Mouse (Mus musculus) neural tube, embryonic 14.5 days (tissue): ENCODE measurements around the gene Acap1. TPM values are rescaled to one million over a fixed set of nuclear protein-coding genes. Genes with fewer than 3 reads are reported as not detected.
A peak's percentile ranks its signal among the peaks of the same experiment; 100 is the strongest.

Source experiments
- ATAC-seq: fragments of 200-750 bp; cut with Nextera tagmentation; 2 replicates; pipeline ENCODE4 v1.8.0; 2017; ENCODE audit warnings: low read depth, mild to moderate bottlenecking, moderate TSS enrichment, moderate library complexity
- H3K27ac ChIP-seq: fragments of 300-500 bp; sonication (generic); 2 replicates; pipeline ENCODE4 v1.5.1; 2014; ENCODE audit warnings: low read depth, mild to moderate bottlenecking, control low read depth, low read length, moderate library complexity, mixed read lengths
- H3K27me3 ChIP-seq: fragments of 300-500 bp; sonication (generic); 2 replicates; pipeline ENCODE4 v1.6.1; 2014; ENCODE audit warnings: low read length; ENCODE audit not compliant: control insufficient read depth, insufficient read depth
- H3K36me3 ChIP-seq: fragments of 300-500 bp; sonication (generic); 2 replicates; pipeline ENCODE4 v1.6.1; 2014; ENCODE audit warnings: low read length, mixed read lengths; ENCODE audit not compliant: control insufficient read depth, insufficient read depth
- H3K4me1 ChIP-seq: fragments of 300-500 bp; sonication (generic); 2 replicates; pipeline ENCODE4 v1.6.1; 2014; ENCODE audit warnings: low read length; ENCODE audit not compliant: control insufficient read depth, insufficient read depth
- H3K4me2 ChIP-seq: fragments of 300-500 bp; sonication (generic); 2 replicates; pipeline ENCODE4 v1.6.1; 2014; ENCODE audit warnings: mild to moderate bottlenecking, low read depth, low read length, control low read depth
- H3K4me3 ChIP-seq: fragments of 300-500 bp; sonication (generic); 2 replicates; pipeline ENCODE4 v1.5.1; 2014; ENCODE audit warnings: low read depth, low read length, control low read depth, mixed read lengths
- H3K9ac ChIP-seq: fragments of 300-500 bp; sonication (generic); replicated peaks from 2 replicates; pipeline ENCODE4 v1.6.1; 2014; ENCODE audit warnings: low read depth, mild to moderate bottlenecking, control low read depth, low read length, mixed read lengths
- H3K9me3 ChIP-seq: fragments of 300-500 bp; sonication (generic); 2 replicates; pipeline ENCODE4 v1.6.1; 2016; ENCODE audit warnings: low read length; ENCODE audit not compliant: control insufficient read depth
- WGBS: fragments of 180-500 bp; shearing (Covaris S2); extraction: QIAGEN DNeasy Blood & Tissue Kit; methylation state at CpG from one replicate; pipeline ENCODE4 v1.1.7; 2014; 5-methylcytosine and 5-hydroxymethylcytosine counted together
- polyA plus RNA-seq: library from polyadenylated mRNA; unstranded; fragments of >200 nt; fragmentation: Nextera tagmentation; extraction: Ambion mirVana; gene quantifications from 2 replicates; pipeline ENCODE4 v1.2.1, GENCODE M21; 2014

The Acap1 gene
- polyA plus RNA-seq, 1 experiment from 2014 or later, result 0.17 TPM

DNA sequence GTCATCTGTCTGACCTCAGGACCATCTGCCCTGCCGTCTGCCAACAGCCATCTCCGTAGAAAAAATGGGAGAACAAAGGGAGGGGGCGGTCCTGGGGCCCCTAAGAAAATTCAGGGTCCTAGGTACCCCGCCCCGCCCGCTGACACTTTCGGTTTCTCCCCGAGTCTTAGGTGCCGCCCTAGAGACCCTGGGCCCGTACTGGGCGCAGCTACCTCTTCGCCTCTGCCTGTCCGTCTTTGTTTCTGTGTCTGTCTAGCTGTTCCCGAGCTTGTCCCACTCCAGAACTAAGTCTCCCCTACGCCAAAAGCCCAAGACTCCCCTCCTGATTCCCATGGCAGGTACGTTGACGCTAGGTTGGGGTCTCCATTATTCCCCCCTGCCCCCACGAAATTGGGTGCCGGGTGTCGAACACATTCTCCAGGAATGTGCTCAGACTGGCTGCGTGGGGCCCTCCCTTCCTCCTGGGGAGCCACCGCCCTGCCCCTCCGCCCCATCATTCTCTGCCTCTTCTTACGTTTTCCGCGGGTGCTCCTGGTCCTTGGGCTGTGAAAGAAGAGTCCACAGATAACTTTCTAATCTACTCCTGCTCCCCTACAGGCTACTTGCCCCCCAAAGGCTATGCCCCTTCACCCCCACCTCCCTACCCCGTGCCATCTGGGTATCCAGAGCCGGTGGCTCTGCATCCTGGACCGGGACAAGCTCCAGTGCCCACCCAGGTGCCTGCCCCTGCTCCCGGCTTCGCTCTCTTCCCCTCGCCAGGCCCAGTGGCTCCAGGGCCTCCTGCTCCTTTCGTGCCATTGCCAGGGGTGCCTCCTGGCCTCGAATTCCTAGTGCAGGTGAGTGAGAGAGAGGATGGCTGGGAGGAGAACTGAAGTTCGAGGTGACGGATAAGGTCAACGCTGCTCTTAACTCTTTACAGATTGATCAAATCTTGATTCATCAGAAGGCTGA, 48.3 kb downstream of the Acap1 start:
- H3K27ac ChIP-seq, result peak overlapping the region; percentile 96
- peak overlapping the region; percentile 95 for H3K4me2 ChIP-seq
- no peaks in the 10 kb centered on the region for H3K9me3 ChIP-seq
- no peaks in the 10 kb centered on the region for H3K27me3 ChIP-seq
- peak overlapping the region; percentile 93 for H3K9ac ChIP-seq
- 10% methylated on average over 37 of the region's 37 CpGs for WGBS
- ATAC-seq, result peak; percentile 30
- peaks cover 9% of the 10 kb centered on the region; the same call in 1 of the 2 replicates for H3K36me3 ChIP-seq
- H3K4me1 ChIP-seq, result peaks cover 21% of the 10 kb centered on the region
- H3K4me3 ChIP-seq, result peak overlapping the region; percentile 78

- peaks cover 21% of the 10 kb centered on the region for H3K4me1 ChIP-seq
- no peaks in the 10 kb centered on the region for H3K27me3 ChIP-seq
- H3K4me3 ChIP-seq, result peak within 1 kb of the TSS; percentile 78
- H3K9me3 ChIP-seq, result no peaks in the 10 kb centered on the region
- H3K4me2 ChIP-seq, result peak within 1 kb of the TSS; percentile 95
- WGBS, result under 1% methylated on average over 38 of the region's 38 CpGs
- peak; percentile 92 for ATAC-seq
- peak within 1 kb of the TSS; percentile 93 for H3K9ac ChIP-seq
- peaks cover 5% of the 10 kb centered on the region; the same call in 1 of the 2 replicates for H3K36me3 ChIP-seq
- H3K27ac ChIP-seq, result peak within 1 kb of the TSS; percentile 96
Observed at GRCm38 (mm10) chr11:69846198-69846680, 49.1 kb downstream of the Acap1 start, which contains the start of gene Plscr3. Plscr3 (plus strand) TSS chr11:69846376.

GRCm38 (mm10) chr11:69838714-69839104, 56.6 kb downstream of the Acap1 start:
- Histone ChIP-seq H3K4me3 (peak overlapping the region; percentile 92), H3K36me3 (peaks cover 2% of the 10 kb centered on the region), H3K27me3 (no peaks in the 10 kb centered on the region), H3K9ac (peak overlapping the region; percentile 56), H3K4me1 (peaks cover 24% of the 10 kb centered on the region), H3K4me2 (peak overlapping the region; percentile 98), H3K9me3 (no peaks in the 10 kb centered on the region), H3K27ac (peak overlapping the region; percentile 85)
- ATAC-seq, result no peak
- WGBS, result 3% methylated on average over 7 of the region's 7 CpGs

- 0% methylated on average over 34 of the region's 34 CpGs for WGBS
- H3K27me3 ChIP-seq, result no peaks in the 10 kb centered on the region
- peak within 1 kb of the TSS; percentile 98 for H3K4me2 ChIP-seq
- H3K9me3 ChIP-seq, result no peaks in the 10 kb centered on the region
- peak within 1 kb of the TSS; percentile 97 for H3K27ac ChIP-seq
- peaks cover 8% of the 10 kb centered on the region for H3K36me3 ChIP-seq
- ATAC-seq, result peak; percentile 89
- H3K9ac ChIP-seq, result peak within 1 kb of the TSS; percentile 93
- peak within 1 kb of the TSS; percentile 92 for H3K4me3 ChIP-seq
- H3K4me1 ChIP-seq, result peaks cover 29% of the 10 kb centered on the region
Observed at GRCm38 (mm10) chr11:69837952-69838713, 57.2 kb downstream of the Acap1 start, which contains the start of gene Tmem256. Tmem256 (plus strand) TSS chr11:69838514.

DNA sequence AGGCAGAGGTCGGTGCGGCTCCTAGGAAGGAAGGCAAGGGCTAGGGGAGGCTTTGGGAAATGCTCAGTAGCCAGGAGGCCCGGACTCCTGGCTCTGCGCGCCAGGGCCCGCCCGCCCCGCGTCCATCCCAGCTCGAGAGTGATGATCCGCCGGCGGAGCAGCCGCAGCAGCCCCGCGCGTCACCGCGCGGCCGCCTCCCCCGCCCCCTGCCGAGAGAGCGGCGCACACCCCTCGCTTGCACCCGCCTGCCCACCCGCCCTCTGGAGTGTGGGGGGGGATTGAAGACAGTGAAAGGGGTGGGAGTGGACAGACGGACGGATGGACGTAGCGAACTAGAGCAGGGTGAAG, 57.8 kb downstream of the Acap1 start, which contains the start of gene Nlgn2:
TSS of gene Nlgn2 (minus strand) at position 181 of the 348 bp plus-strand sequence.
- Histone ChIP-seq H3K36me3 (peaks cover 14% of the 10 kb centered on the region), H3K4me1 (peaks cover 29% of the 10 kb centered on the region), H3K27ac (peak within 1 kb of the TSS; percentile 97), H3K9ac (peak within 1 kb of the TSS; percentile 93), H3K27me3 (no peaks in the 10 kb centered on the region), H3K4me3 (peak within 1 kb of the TSS; percentile 92), H3K4me2 (peak within 1 kb of the TSS; percentile 98), H3K9me3 (no peaks in the 10 kb centered on the region)
- ATAC-seq, result peak; percentile 68
- WGBS, result 0% methylated on average over 28 of the region's 32 CpGs

DNA sequence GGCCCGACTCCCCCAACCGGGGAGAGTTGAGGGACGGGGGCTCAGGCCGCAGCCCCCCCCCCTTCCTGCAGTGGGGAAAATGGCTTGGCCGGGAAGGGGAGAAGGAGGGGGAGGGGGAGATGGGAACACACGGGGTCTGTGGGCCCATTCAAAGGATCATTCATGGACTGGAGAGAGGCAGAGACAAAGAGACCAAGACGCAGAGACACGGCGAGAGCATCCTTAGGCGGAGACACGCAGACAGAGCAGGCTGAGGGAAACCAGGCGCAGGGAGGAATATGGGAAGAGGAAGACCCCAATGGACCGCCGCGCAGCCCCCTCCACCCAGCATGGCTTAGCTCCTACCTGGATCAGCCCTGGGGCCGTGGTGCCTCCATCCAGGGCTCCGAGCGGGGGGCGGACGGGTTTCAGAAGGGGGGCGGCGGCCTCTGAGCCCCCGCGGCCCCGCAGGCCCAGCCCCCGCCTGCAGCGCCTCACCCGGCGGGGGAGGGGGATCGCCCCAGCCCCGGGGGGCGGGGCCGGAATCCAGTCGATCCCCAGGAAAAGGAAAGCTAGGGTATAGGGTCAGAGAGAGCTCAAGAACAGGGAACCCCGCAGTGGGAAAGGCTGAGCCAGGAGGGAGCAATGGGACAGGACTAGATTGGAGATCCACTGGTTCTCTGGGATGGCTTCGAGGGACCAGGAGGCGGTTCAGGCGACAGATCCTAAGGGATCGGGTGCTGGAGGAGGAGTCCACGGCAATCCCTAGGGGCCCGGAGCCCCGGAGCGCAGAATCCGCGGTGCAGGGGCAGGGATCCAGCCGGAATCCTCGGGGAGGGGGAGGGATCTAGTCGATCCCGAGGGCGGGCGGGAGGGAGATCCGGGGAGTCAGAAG, 58.4 kb downstream of the Acap1 start:
- Histone ChIP-seq H3K4me3 (peak overlapping the region; percentile 92), H3K27me3 (no peaks in the 10 kb centered on the region), H3K9ac (peak overlapping the region; percentile 93), H3K27ac (peak overlapping the region; percentile 97), H3K36me3 (peaks cover 15% of the 10 kb centered on the region), H3K9me3 (no peaks in the 10 kb centered on the region), H3K4me1 (peaks cover 29% of the 10 kb centered on the region), H3K4me2 (peak overlapping the region; percentile 98)
- peak; percentile 3 for ATAC-seq
- WGBS, result 2% methylated on average over 44 of the region's 52 CpGs

GRCm38 (mm10) chr11:69835966-69836335, 59.4 kb downstream of the Acap1 start:
- peak overlapping the region; percentile 93 for H3K9ac ChIP-seq
- no peaks in the 10 kb centered on the region for H3K9me3 ChIP-seq
- no peaks in the 10 kb centered on the region for H3K27me3 ChIP-seq
- peaks cover 29% of the 10 kb centered on the region for H3K4me1 ChIP-seq
- H3K27ac ChIP-seq, result peak overlapping the region; percentile 97
- peaks cover 16% of the 10 kb centered on the region for H3K36me3 ChIP-seq
- peak overlapping the region; percentile 98 for H3K4me2 ChIP-seq
- H3K4me3 ChIP-seq, result peak overlapping the region; percentile 92
- no peak for ATAC-seq
- WGBS, result 4% methylated on average over 4 of the region's 4 CpGs

DNA sequence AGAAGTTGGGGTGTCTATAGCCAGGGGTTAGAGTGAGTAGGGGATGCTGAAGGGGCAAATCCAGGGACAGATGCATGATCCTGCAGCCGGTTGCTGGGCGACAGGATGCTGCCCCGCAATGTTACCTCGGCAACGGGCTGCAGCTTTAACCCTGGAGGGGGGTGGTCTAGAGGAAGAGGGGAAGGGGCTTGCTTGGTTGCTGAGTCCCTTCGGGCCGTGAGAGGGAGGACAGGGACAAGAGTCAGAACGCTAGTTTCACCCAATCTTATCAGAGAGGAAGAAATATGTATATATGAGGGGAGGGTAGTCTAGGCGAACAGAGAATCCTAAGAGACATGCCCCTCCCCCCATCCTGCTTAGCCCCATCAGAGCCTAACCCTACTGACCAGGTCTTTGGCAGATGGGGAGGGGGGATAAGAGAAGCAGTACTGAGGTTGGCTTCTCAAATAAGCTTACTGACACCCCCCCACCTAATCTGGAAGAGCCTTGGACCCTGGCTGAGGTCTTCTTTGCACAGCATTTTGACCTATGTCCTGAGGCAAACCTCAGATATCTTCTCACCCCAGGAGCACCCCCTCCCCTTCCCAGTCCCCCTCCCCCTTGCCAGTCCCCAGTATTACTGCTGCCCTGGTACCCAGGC, 59.9 kb downstream of the Acap1 start:
- no peaks in the 10 kb centered on the region for H3K9me3 ChIP-seq
- peaks cover 29% of the 10 kb centered on the region for H3K4me1 ChIP-seq
- WGBS, result 3% methylated on average over 9 of the region's 9 CpGs
- no peaks in the 10 kb centered on the region for H3K27me3 ChIP-seq
- peak overlapping the region; percentile 98 for H3K4me2 ChIP-seq
- H3K9ac ChIP-seq, result peak overlapping the region; percentile 93
- peaks cover 18% of the 10 kb centered on the region for H3K36me3 ChIP-seq
- no peak for ATAC-seq
- peak overlapping the region; percentile 92 for H3K4me3 ChIP-seq
- peak overlapping the region; percentile 34 for H3K27ac ChIP-seq
